Mouse (Mus musculus) spleen, postnatal 36 days (tissue): ENCODE results near the gene Taf3.

Experiments used
- DNase-seq, 2 experiments: peaks; one replicate each; pipeline ENCODE4 v3.0.0; 2022; ENCODE audit warnings: low spot score in 2 of 2, mixed read lengths in 1 of 2

Taf3 gene

GRCm38 (mm10) chr2:9956546-9956945, 91.8 kb downstream of the Taf3 start:
- no peak for DNase-seq

GRCm38 (mm10) chr2:9955576-9956535, 92.5 kb downstream of the Taf3 start:
- DNase-seq: no peak

GRCm38 (mm10) chr2:9946739-9947138, 101.7 kb downstream of the Taf3 start:
- DNase-seq: no peak

- DNase-seq: no peak
These were observed 102.8 kb downstream of the Taf3 start for GRCm38 (mm10) chr2:9945611-9946010.

GRCm38 (mm10) chr2:9943011-9943410, 105.4 kb downstream of the Taf3 start:
- DNase-seq: no peak

- DNase-seq: no peak
These were observed 109.1 kb downstream of the Taf3 start for GRCm38 (mm10) chr2:9939250-9939649.

- no peak for DNase-seq
These were observed 112.4 kb downstream of the Taf3 start for GRCm38 (mm10) chr2:9935965-9936364.

- no peak for DNase-seq
These were observed 121.5 kb downstream of the Taf3 start for GRCm38 (mm10) chr2:9926905-9927283.

GRCm38 (mm10) chr2:9926194-9926904, 122.0 kb downstream of the Taf3 start:
- DNase-seq: peak in 1 of 2 experiments; percentile 4

GRCm38 (mm10) chr2:9918691-9919471, 129.5 kb downstream of the Taf3 start:
- no peak for DNase-seq

- DNase-seq: no peak
These were observed 130.8 kb downstream of the Taf3 start for GRCm38 (mm10) chr2:9917602-9918001.

GRCm38 (mm10) chr2:9905995-9906394, 142.4 kb downstream of the Taf3 start:
- DNase-seq: no peak

GRCm38 (mm10) chr2:9903854-9904560, 144.4 kb downstream of the Taf3 start:
- DNase-seq: no peak

- DNase-seq: no peak
These were observed 150.6 kb downstream of the Taf3 start for GRCm38 (mm10) chr2:9897846-9898245.

GRCm38 (mm10) chr2:9896097-9896770, 152.2 kb downstream of the Taf3 start:
- no peak for DNase-seq

- no peak for DNase-seq
These were observed 153.4 kb downstream of the Taf3 start for GRCm38 (mm10) chr2:9894836-9895593.

- no peak for DNase-seq
These were observed 155.0 kb downstream of the Taf3 start for GRCm38 (mm10) chr2:9893272-9893953.

- no peak for DNase-seq
These were observed 155.9 kb downstream of the Taf3 start for GRCm38 (mm10) chr2:9892541-9892940.

GRCm38 (mm10) chr2:9890906-9891305, 157.5 kb downstream of the Taf3 start:
- no peak for DNase-seq
